Mouse (Mus musculus): ENCODE results near the gene Tmod4. TPM values are rescaled to one million over a fixed set of nuclear protein-coding genes. Genes with fewer than 3 reads are reported as not detected.

The Tmod4 gene
- polyA plus RNA-seq, 1 experiment = 3.1 TPM

GRCm38 (mm10) chr3:95107898-95108297 lies 16.4 kb upstream of the Tmod4 start:
- Histone ChIP-seq H3K27me3 (replicated peaks; ENCODE audit: control insufficient read depth, insufficient read depth, low read length) (no peaks in the 10 kb centered on the region), H3K4me1 (ENCODE audit: control insufficient read depth, insufficient read depth, low read length) (peaks cover 11% of the 10 kb centered on the region; the same call in 1 of the 2 replicates), H3K36me3 (ENCODE audit: control insufficient read depth, insufficient read depth, low read length) (no peaks in the 10 kb centered on the region), H3K4me3 (ENCODE audit: insufficient read depth, low read depth, low read length) (no peak overlapping the region), H3K27ac (ENCODE audit: insufficient read depth, low read depth, low read length) (no peak overlapping the region)
- no peak for TF ChIP-seq CTCF (conservative IDR thresholded peaks at IDR 0.05; ENCODE audit: insufficient read depth, insufficient read length, low read depth, low read length)
- no peak for TF ChIP-seq POLR2A (IDR thresholded peaks at IDR 0.05; ENCODE audit: low read depth, low read length)
- WGBS = 61% methylated on average over 2 of the region's 2 CpGs
- DNase-seq = peak; percentile 42

DNA sequence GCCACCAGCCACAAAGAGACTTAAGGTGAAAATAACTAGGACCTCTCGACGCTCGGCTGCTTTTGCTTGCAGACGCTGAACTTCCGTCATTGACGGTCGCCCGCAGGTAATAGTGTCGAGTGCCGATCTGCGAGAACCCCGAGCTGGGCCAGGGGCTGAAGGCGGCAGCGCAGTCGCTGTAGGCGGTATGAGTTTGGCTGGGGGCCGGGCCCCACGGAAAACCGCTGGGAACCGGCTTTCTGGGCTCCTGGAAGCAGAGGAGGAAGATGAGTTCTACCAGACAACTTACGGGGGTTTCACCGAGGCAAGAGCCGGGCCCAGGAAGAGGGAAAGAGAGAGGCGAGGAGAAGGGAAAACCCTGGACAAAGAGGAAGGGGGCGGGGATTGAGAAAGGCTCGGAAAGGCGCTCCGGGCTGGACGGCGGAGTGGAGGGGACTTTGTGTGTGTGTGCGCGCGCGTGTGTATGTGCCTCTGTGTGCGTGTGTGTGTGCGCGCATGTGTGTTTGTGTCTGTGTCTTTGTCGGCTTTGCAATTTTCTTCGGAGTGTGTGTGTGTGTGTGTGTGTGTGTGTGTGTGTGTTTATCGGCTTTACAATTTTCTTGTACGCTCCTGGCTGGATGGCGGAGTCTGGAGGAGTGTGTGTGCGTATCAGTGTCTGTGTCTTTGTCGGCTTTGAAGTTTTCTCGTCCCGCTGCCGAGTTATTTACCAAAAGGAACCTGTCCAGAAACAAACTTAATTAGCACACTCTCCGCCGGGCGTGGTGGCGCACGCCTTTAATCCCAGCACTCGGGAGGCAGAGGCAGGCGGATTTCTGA lies 13.2 kb upstream of the Tmod4 start, which contains the start of gene Vps72:
TSS of gene Vps72 (plus strand) at position 112 of the 816 bp plus-strand sequence.
- no peaks in the 10 kb centered on the region for H3K36me3 ChIP-seq (ENCODE audit: control insufficient read depth, insufficient read depth, low read length)
- H3K27ac ChIP-seq (ENCODE audit: insufficient read depth, low read depth, low read length) = peak within 1 kb of the TSS; percentile 76
- TF ChIP-seq POLR2A (IDR thresholded peaks at IDR 0.05; ENCODE audit: low read depth, low read length) (peak; percentile 48), CTCF (conservative IDR thresholded peaks at IDR 0.05; ENCODE audit: insufficient read depth, insufficient read length, low read depth, low read length) (no peak)
- H3K4me1 ChIP-seq (ENCODE audit: control insufficient read depth, insufficient read depth, low read length) = peaks cover 6% of the 10 kb centered on the region; the same call in 1 of the 2 replicates
- peak within 1 kb of the TSS; percentile 90 for H3K4me3 ChIP-seq (ENCODE audit: insufficient read depth, low read depth, low read length)
- peak; percentile 95 for DNase-seq
- WGBS = under 1% methylated on average over 54 of the region's 54 CpGs
- H3K27me3 ChIP-seq (replicated peaks; ENCODE audit: control insufficient read depth, insufficient read depth, low read length) = no peaks in the 10 kb centered on the region

GRCm38 (mm10) chr3:95112760-95113159 lies 11.5 kb upstream of the Tmod4 start:
- H3K27me3 ChIP-seq (replicated peaks; ENCODE audit: control insufficient read depth, insufficient read depth, low read length) = no peaks in the 10 kb centered on the region
- DNase-seq = no peak
- no peak overlapping the region for H3K27ac ChIP-seq (ENCODE audit: insufficient read depth, low read depth, low read length)
- WGBS = 76% methylated on average over 1 of the region's 1 CpGs
- peaks cover 6% of the 10 kb centered on the region; the same call in 1 of the 2 replicates for H3K4me1 ChIP-seq (ENCODE audit: control insufficient read depth, insufficient read depth, low read length)
- no peak overlapping the region for H3K4me3 ChIP-seq (ENCODE audit: insufficient read depth, low read depth, low read length)
- no peaks in the 10 kb centered on the region for H3K36me3 ChIP-seq (ENCODE audit: control insufficient read depth, insufficient read depth, low read length)
- no peak for TF ChIP-seq CTCF (conservative IDR thresholded peaks at IDR 0.05; ENCODE audit: insufficient read depth, insufficient read length, low read depth, low read length)
- TF ChIP-seq POLR2A (IDR thresholded peaks at IDR 0.05; ENCODE audit: low read depth, low read length) = no peak

GRCm38 (mm10) chr3:95117751-95118150 lies 6.5 kb upstream of the Tmod4 start:
- no peak for TF ChIP-seq POLR2A (IDR thresholded peaks at IDR 0.05; ENCODE audit: low read depth, low read length)
- H3K4me1 ChIP-seq (ENCODE audit: control insufficient read depth, insufficient read depth, low read length) = no peaks in the 10 kb centered on the region
- 91% methylated on average over 2 of the region's 2 CpGs for WGBS
- peaks cover 3% of the 10 kb centered on the region for H3K36me3 ChIP-seq (ENCODE audit: control insufficient read depth, insufficient read depth, low read length)
- H3K27ac ChIP-seq (ENCODE audit: insufficient read depth, low read depth, low read length) = no peak overlapping the region
- no peak for DNase-seq
- H3K4me3 ChIP-seq (ENCODE audit: insufficient read depth, low read depth, low read length) = no peak overlapping the region
- no peaks in the 10 kb centered on the region for H3K27me3 ChIP-seq (replicated peaks; ENCODE audit: control insufficient read depth, insufficient read depth, low read length)

DNA sequence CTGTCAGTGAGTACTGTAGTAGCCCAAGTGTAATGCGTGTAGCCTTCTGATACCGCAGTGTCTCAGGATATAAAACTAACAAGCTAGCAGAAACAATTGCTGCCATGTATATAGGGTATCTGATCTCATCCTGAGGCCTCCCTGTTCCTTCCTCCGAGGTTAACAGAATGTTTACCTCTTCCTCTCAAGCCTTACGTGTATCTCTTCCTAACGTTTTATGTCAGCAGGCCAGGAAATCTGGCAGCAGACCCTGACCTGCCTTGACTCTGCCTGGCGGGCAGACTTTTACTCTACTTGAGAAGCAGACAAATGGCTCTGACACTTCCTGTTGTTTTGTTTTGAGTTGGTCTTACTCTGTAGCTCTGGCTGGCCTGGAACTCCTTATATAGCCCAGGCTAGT lies 2.7 kb upstream of the Tmod4 start:
- Histone ChIP-seq H3K27me3 (replicated peaks; ENCODE audit: control insufficient read depth, insufficient read depth, low read length) (no peaks in the 10 kb centered on the region), H3K4me3 (ENCODE audit: insufficient read depth, low read depth, low read length) (no peak overlapping the region), H3K4me1 (ENCODE audit: control insufficient read depth, insufficient read depth, low read length) (no peaks in the 10 kb centered on the region), H3K27ac (ENCODE audit: insufficient read depth, low read depth, low read length) (no peak overlapping the region), H3K36me3 (ENCODE audit: control insufficient read depth, insufficient read depth, low read length) (peaks cover 3% of the 10 kb centered on the region)
- 55% methylated on average over 6 of the region's 6 CpGs for WGBS
- peak; percentile 27 for DNase-seq
- TF ChIP-seq POLR2A (IDR thresholded peaks at IDR 0.05; ENCODE audit: low read depth, low read length) (no peak), CTCF (conservative IDR thresholded peaks at IDR 0.05; ENCODE audit: insufficient read depth, insufficient read length, low read depth, low read length) (no peak)

DNA sequence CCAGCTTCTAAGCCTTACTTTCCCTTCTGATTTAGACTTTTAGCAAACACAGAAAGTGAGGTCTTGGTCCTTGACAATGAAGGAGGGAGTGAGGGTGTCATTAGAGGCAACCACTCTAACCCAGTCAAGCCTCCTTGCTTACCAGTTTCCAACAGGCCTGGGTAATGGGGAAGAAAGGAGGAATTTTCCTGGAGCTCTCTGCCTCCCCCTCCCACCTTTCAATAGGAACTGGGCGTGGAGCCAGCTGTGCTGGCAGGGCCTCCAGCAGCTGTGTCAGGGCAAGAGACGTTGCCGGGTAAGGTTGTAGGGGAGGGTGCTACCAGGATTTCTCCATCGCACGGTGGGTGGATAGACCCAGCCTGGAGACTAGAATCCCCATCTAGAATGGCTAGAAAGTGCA lies 696 bp downstream of the Tmod4 start:
- 5% methylated on average over 5 of the region's 5 CpGs for WGBS
- Histone ChIP-seq H3K27me3 (replicated peaks; ENCODE audit: control insufficient read depth, insufficient read depth, low read length) (no peaks in the 10 kb centered on the region), H3K36me3 (ENCODE audit: control insufficient read depth, insufficient read depth, low read length) (peaks cover 3% of the 10 kb centered on the region; the same call in 1 of the 2 replicates), H3K27ac (ENCODE audit: insufficient read depth, low read depth, low read length) (no peak overlapping the region), H3K4me1 (ENCODE audit: control insufficient read depth, insufficient read depth, low read length) (no peaks in the 10 kb centered on the region), H3K4me3 (ENCODE audit: insufficient read depth, low read depth, low read length) (no peak overlapping the region)
- TF ChIP-seq CTCF (conservative IDR thresholded peaks at IDR 0.05; ENCODE audit: insufficient read depth, insufficient read length, low read depth, low read length) (no peak), POLR2A (IDR thresholded peaks at IDR 0.05; ENCODE audit: low read depth, low read length) (no peak)
- peak; percentile 49 for DNase-seq

GRCm38 (mm10) chr3:95129226-95129651 lies 5.0 kb downstream of the Tmod4 start:
- H3K36me3 ChIP-seq (ENCODE audit: control insufficient read depth, insufficient read depth, low read length) = no peaks in the 10 kb centered on the region
- no peak overlapping the region for H3K27ac ChIP-seq (ENCODE audit: insufficient read depth, low read depth, low read length)
- TF ChIP-seq CTCF (conservative IDR thresholded peaks at IDR 0.05; ENCODE audit: insufficient read depth, insufficient read length, low read depth, low read length) = no peak
- TF ChIP-seq POLR2A (IDR thresholded peaks at IDR 0.05; ENCODE audit: low read depth, low read length) = no peak

More at GRCm38 (mm10) chr3:95129226-95129651, 5.0 kb downstream of the Tmod4 start:
- Histone ChIP-seq H3K4me1 (ENCODE audit: control insufficient read depth, insufficient read depth, low read length) (peaks cover 4% of the 10 kb centered on the region; the same call in 1 of the 2 replicates), H3K27me3 (replicated peaks; ENCODE audit: control insufficient read depth, insufficient read depth, low read length) (no peaks in the 10 kb centered on the region), H3K4me3 (ENCODE audit: insufficient read depth, low read depth, low read length) (no peak overlapping the region)
- WGBS = 26% methylated on average over 6 of the region's 6 CpGs
- DNase-seq = peak; percentile 87
